Mouse (Mus musculus) central nervous system, embryonic 18 days (tissue): Measurements from ENCODE around the gene Ugt3a2. TPM values are rescaled to one million over a fixed set of nuclear protein-coding genes. Genes with fewer than 3 reads are reported as not detected.

Experiments
- polyA plus RNA-seq: library from polyadenylated mRNA; depleted of rRNA; stranded (reverse); fragments of >200 nt; gene quantifications from 2 replicates; pipeline ENCODE4 v1.2.3, GENCODE M21; 2012; rRNA removed

Ugt3a2 gene
- polyA plus RNA-seq, result not detected in 2 replicates

GRCm38 (mm10) chr15:9335341-9335740 lies at the start of gene Ugt3a2:
TSS of gene Ugt3a2 (plus strand) at chr15:9335550.

Other genes with a start within 250 kb of the Ugt3a2 start
- 13.8 and 15.3 TPM in 2 replicates for gene Lmbrd2, start 195.0 kb upstream of the Ugt3a2 start, polyA plus RNA-seq
- gene Skp2, start 180.1 kb upstream of the Ugt3a2 start, polyA plus RNA-seq, result 8.6 and 8.9 TPM in 2 replicates
- gene Ugt3a1, start 58.7 kb upstream of the Ugt3a2 start, polyA plus RNA-seq, result 0.04 TPM in 1 of 2 replicates, not detected in the other
- 2.1 and 2.9 TPM in 2 replicates for gene Capsl, start 100.5 kb downstream of the Ugt3a2 start, polyA plus RNA-seq
- 0.01 TPM in 1 of 2 replicates, not detected in the other for gene Il7r, start 194.6 kb downstream of the Ugt3a2 start, polyA plus RNA-seq